Mouse (Mus musculus) forebrain, embryonic 15.5 days (tissue): ENCODE measurements at regions not wholly inside any gene's neighbourhood (a gene's known extent, or its start where the extent isn't known, plus 50 kb on each side); places are given as distances from the start of the nearest gene placed in this dataset.
A peak's percentile ranks its signal among the peaks of the same experiment; 100 is the strongest.

Source experiments
- ATAC-seq: fragments of 200-750 bp; cut with Nextera tagmentation; replicated peaks from 2 replicates; pipeline ENCODE4 v1.8.0; 2017; ENCODE audit warnings: mild to moderate bottlenecking, moderate TSS enrichment, moderate library complexity
- H3K27ac ChIP-seq: fragments of 300-500 bp; sonication (generic); replicated peaks from 2 replicates; pipeline ENCODE4 v1.5.1; 2015; ENCODE audit warnings: mild to moderate bottlenecking, inconsistent platforms
- H3K27me3 ChIP-seq: fragments of 300-500 bp; sonication (generic); 2 replicates; pipeline ENCODE4 v1.6.1; 2015; ENCODE audit warnings: inconsistent platforms
- H3K36me3 ChIP-seq: fragments of 300-500 bp; sonication (generic); 2 replicates; pipeline ENCODE4 v1.6.1; 2015; ENCODE audit warnings: mild to moderate bottlenecking, inconsistent platforms
- H3K4me1 ChIP-seq: fragments of 300-500 bp; sonication (generic); 2 replicates; pipeline ENCODE4 v1.6.1; 2015; ENCODE audit warnings: inconsistent platforms
- H3K4me2 ChIP-seq: fragments of 300-500 bp; sonication (generic); replicated peaks from 2 replicates; pipeline ENCODE4 v1.6.1; 2015; ENCODE audit warnings: mild to moderate bottlenecking, inconsistent platforms
- H3K4me3 ChIP-seq: fragments of 300-500 bp; sonication (generic); 2 replicates; pipeline ENCODE4 v1.5.1; 2015; ENCODE audit warnings: mild to moderate bottlenecking, inconsistent platforms
- H3K9ac ChIP-seq: fragments of 300-500 bp; sonication (generic); replicated peaks from 2 replicates; pipeline ENCODE4 v1.6.1; 2015; ENCODE audit warnings: mild to moderate bottlenecking, inconsistent platforms
- H3K9me3 ChIP-seq: fragments of 300-500 bp; sonication (generic); 2 replicates; pipeline ENCODE4 v1.6.1; 2016; ENCODE audit warnings: inconsistent platforms
- WGBS: fragments of 180-500 bp; shearing (Covaris S2); methylation state at CpG from one replicate; pipeline ENCODE4 v1.1.7; 2015; ENCODE audit warnings: mixed read lengths; 5-methylcytosine and 5-hydroxymethylcytosine counted together

- no peak overlapping the region for H3K4me2 ChIP-seq
- H3K9ac ChIP-seq = no peak overlapping the region
- H3K36me3 ChIP-seq = no peaks in the 10 kb centered on the region
- ATAC-seq = no peak
- H3K9me3 ChIP-seq = no peaks in the 10 kb centered on the region
- H3K27me3 ChIP-seq = no peaks in the 10 kb centered on the region
- H3K4me3 ChIP-seq = no peak overlapping the region
- no peaks in the 10 kb centered on the region for H3K4me1 ChIP-seq
- WGBS = 69% methylated on average over 5 of the region's 5 CpGs
- H3K27ac ChIP-seq = no peak overlapping the region
Measured at GRCm38 (mm10) chr6:126345221-126345620, 178.5 kb upstream of the Ntf3 start.

- no peak overlapping the region for H3K9ac ChIP-seq
- peak; percentile 90 for ATAC-seq
- H3K27ac ChIP-seq = peak overlapping the region; percentile 69
Measured at GRCm38 (mm10) chr6:126340098-126340610, 173.4 kb upstream of the Ntf3 start.

DNA sequence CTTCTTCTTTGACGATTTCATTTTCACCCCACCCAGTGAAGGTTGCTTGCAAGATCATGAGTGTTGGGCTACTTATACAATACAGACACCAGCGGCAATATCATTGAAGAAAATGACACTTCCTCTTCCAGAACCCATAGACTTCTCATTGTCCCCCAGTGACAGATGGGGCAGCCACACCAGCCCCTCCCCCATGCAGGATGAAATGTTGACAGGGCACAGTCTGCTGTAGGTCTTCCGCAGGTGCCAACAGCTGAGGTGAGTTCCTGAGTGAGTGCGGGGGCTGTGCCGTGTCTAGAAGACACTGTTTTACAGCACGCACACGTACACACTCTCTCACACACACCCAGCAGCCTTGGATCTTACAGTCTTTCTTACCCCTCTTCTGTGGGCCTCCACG, 171.0 kb upstream of the Ntf3 start:
- 89% methylated on average over 8 of the region's 8 CpGs for WGBS
- ATAC-seq = no peak

More at GRCm38 (mm10) chr6:126340098-126340610, 173.4 kb upstream of the Ntf3 start:
- 37% methylated on average over 10 of the region's 10 CpGs for WGBS
- no peaks in the 10 kb centered on the region for H3K9me3 ChIP-seq
- no peaks in the 10 kb centered on the region for H3K36me3 ChIP-seq
- 0 out of 2 replicates have a peak overlapping the region, but pooled peaks have one; percentile 8 for H3K4me2 ChIP-seq
- H3K4me1 ChIP-seq = peaks cover 5% of the 10 kb centered on the region
- H3K27me3 ChIP-seq = no peaks in the 10 kb centered on the region
- H3K4me3 ChIP-seq = no peak overlapping the region

GRCm38 (mm10) chr6:126334258-126334657, 167.5 kb upstream of the Ntf3 start:
- peak; percentile 73 for ATAC-seq
- H3K9ac ChIP-seq = no peak overlapping the region
- H3K27me3 ChIP-seq = no peaks in the 10 kb centered on the region
- 56% methylated on average over 8 of the region's 8 CpGs for WGBS
- no peak overlapping the region for H3K4me2 ChIP-seq
- 0 out of 2 replicates have a peak, but pooled peaks cover 10% of the 10 kb centered on the region for H3K4me1 ChIP-seq
- no peaks in the 10 kb centered on the region for H3K36me3 ChIP-seq
- H3K9me3 ChIP-seq = no peaks in the 10 kb centered on the region
- H3K4me3 ChIP-seq = no peak overlapping the region
- no peak overlapping the region for H3K27ac ChIP-seq

More for the DNA sequence above, 171.0 kb upstream of the Ntf3 start:
- Histone ChIP-seq H3K4me2 (no peak overlapping the region), H3K27ac (no peak overlapping the region), H3K4me1 (peaks cover 15% of the 10 kb centered on the region), H3K36me3 (no peaks in the 10 kb centered on the region), H3K9me3 (no peaks in the 10 kb centered on the region), H3K27me3 (no peaks in the 10 kb centered on the region), H3K9ac (no peak overlapping the region), H3K4me3 (no peak overlapping the region)

- H3K27me3 ChIP-seq = no peaks in the 10 kb centered on the region
- H3K27ac ChIP-seq = no peak overlapping the region
- no peak for ATAC-seq
- H3K4me1 ChIP-seq = no peaks in the 10 kb centered on the region
- no peaks in the 10 kb centered on the region for H3K9me3 ChIP-seq
- no peak overlapping the region for H3K4me2 ChIP-seq
- no peak overlapping the region for H3K9ac ChIP-seq
- 78% methylated on average over 2 of the region's 2 CpGs for WGBS
- no peaks in the 10 kb centered on the region for H3K36me3 ChIP-seq
- H3K4me3 ChIP-seq = no peak overlapping the region
Measured at GRCm38 (mm10) chr6:126327187-126327586, 160.5 kb upstream of the Ntf3 start.

GRCm38 (mm10) chr6:126318523-126318922, 151.8 kb upstream of the Ntf3 start:
- no peak overlapping the region for H3K9ac ChIP-seq
- no peak for ATAC-seq
- H3K4me2 ChIP-seq = no peak overlapping the region
- no peaks in the 10 kb centered on the region for H3K9me3 ChIP-seq
- H3K27me3 ChIP-seq = no peaks in the 10 kb centered on the region
- 68% methylated on average over 2 of the region's 2 CpGs for WGBS
- no peaks in the 10 kb centered on the region for H3K36me3 ChIP-seq
- H3K4me1 ChIP-seq = no peaks in the 10 kb centered on the region
- H3K27ac ChIP-seq = no peak overlapping the region
- H3K4me3 ChIP-seq = no peak overlapping the region

- no peak overlapping the region for H3K27ac ChIP-seq
- no peaks in the 10 kb centered on the region for H3K36me3 ChIP-seq
- no peaks in the 10 kb centered on the region for H3K27me3 ChIP-seq
- no peaks in the 10 kb centered on the region for H3K9me3 ChIP-seq
- 60% methylated on average over 3 of the region's 3 CpGs for WGBS
- H3K4me3 ChIP-seq = no peak overlapping the region
- no peak overlapping the region for H3K9ac ChIP-seq
- H3K4me1 ChIP-seq = no peaks in the 10 kb centered on the region
- H3K4me2 ChIP-seq = no peak overlapping the region
- no peak for ATAC-seq
Measured at GRCm38 (mm10) chr6:126310786-126311480, 144.2 kb upstream of the Ntf3 start.

- Histone ChIP-seq H3K27ac (no peak overlapping the region), H3K4me1 (no peaks in the 10 kb centered on the region), H3K4me2 (no peak overlapping the region), H3K27me3 (no peaks in the 10 kb centered on the region), H3K36me3 (no peaks in the 10 kb centered on the region), H3K9me3 (no peaks in the 10 kb centered on the region), H3K9ac (no peak overlapping the region), H3K4me3 (no peak overlapping the region)
- 53% methylated on average over 3 of the region's 3 CpGs for WGBS
- no peak for ATAC-seq
Measured at GRCm38 (mm10) chr6:126303086-126303485, 136.4 kb upstream of the Ntf3 start.

DNA sequence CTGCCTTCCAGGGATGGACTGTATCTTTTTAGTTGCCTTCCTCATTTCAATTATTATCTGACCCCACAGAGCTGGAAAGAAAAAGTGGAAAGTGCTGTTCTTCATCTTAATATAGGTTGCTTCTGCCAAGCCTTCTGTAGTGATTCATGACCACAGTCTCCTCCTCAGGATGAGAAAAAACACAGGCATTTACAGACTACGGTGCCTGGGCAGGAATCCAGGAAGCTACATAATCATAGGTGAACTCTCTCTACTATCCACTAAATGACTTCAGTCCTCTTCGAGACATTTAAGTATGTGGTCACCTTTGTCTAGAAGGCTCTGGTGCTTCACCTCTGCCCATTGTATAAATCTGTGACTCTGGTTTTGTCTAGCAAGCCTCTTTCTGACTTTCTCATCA, 124.9 kb upstream of the Ntf3 start:
- no peak overlapping the region for H3K9ac ChIP-seq
- H3K4me3 ChIP-seq = no peak overlapping the region
- no peak for ATAC-seq
- no peaks in the 10 kb centered on the region for H3K4me1 ChIP-seq
- no peak overlapping the region for H3K27ac ChIP-seq
- H3K27me3 ChIP-seq = no peaks in the 10 kb centered on the region
- H3K4me2 ChIP-seq = no peak overlapping the region
- H3K9me3 ChIP-seq = no peaks in the 10 kb centered on the region
- no peaks in the 10 kb centered on the region for H3K36me3 ChIP-seq
- 80% methylated on average over 2 of the region's 2 CpGs for WGBS

- H3K36me3 ChIP-seq = no peaks in the 10 kb centered on the region
- no peak for ATAC-seq
- H3K27me3 ChIP-seq = no peaks in the 10 kb centered on the region
- H3K27ac ChIP-seq = no peak overlapping the region
- no peaks in the 10 kb centered on the region for H3K4me1 ChIP-seq
- 66% methylated on average over 4 of the region's 4 CpGs for WGBS
- H3K9ac ChIP-seq = no peak overlapping the region
- H3K9me3 ChIP-seq = no peaks in the 10 kb centered on the region
- no peak overlapping the region for H3K4me2 ChIP-seq
- no peak overlapping the region for H3K4me3 ChIP-seq
Measured at GRCm38 (mm10) chr6:126287166-126287565, 120.5 kb upstream of the Ntf3 start.

GRCm38 (mm10) chr6:126286201-126286600, 119.5 kb upstream of the Ntf3 start:
- no peaks in the 10 kb centered on the region for H3K9me3 ChIP-seq
- no peaks in the 10 kb centered on the region for H3K27me3 ChIP-seq
- no peaks in the 10 kb centered on the region for H3K4me1 ChIP-seq
- no peak overlapping the region for H3K9ac ChIP-seq
- no peaks in the 10 kb centered on the region for H3K36me3 ChIP-seq
- ATAC-seq = no peak
- no peak overlapping the region for H3K4me2 ChIP-seq
- H3K27ac ChIP-seq = no peak overlapping the region
- no peak overlapping the region for H3K4me3 ChIP-seq
- WGBS = 92% methylated on average over 2 of the region's 2 CpGs

DNA sequence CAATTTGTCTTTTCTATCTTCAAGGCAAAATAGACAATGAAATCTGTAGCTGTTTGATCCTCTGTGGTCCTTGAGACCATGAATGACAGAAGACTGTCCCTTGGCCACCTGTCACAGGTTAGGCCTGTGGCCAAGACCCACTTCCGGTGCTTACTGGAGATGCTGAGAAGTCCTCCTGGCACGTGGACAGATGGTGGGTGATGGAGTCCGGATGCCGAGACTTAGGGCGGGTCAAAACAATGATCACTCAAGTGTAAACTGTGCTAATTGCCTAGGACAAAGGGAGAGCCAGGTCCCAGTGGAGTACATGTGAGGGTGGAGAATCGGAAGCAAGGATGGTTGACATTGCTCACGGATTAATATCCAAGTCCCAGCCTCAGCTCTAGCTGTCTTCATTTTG, 117.7 kb upstream of the Ntf3 start:
- H3K4me3 ChIP-seq = no peak overlapping the region
- H3K9me3 ChIP-seq = no peaks in the 10 kb centered on the region
- no peak overlapping the region for H3K9ac ChIP-seq
- H3K4me1 ChIP-seq = no peaks in the 10 kb centered on the region
- WGBS = 50% methylated on average over 7 of the region's 7 CpGs
- no peaks in the 10 kb centered on the region for H3K36me3 ChIP-seq
- no peak overlapping the region for H3K27ac ChIP-seq
- no peak overlapping the region for H3K4me2 ChIP-seq
- no peaks in the 10 kb centered on the region for H3K27me3 ChIP-seq
- no peak for ATAC-seq

GRCm38 (mm10) chr6:126280352-126280751, 113.6 kb upstream of the Ntf3 start:
- H3K4me2 ChIP-seq = no peak overlapping the region
- H3K27me3 ChIP-seq = no peaks in the 10 kb centered on the region
- no peaks in the 10 kb centered on the region for H3K36me3 ChIP-seq
- no peak overlapping the region for H3K27ac ChIP-seq
- 81% methylated on average over 3 of the region's 3 CpGs for WGBS
- no peak overlapping the region for H3K9ac ChIP-seq
- H3K9me3 ChIP-seq = no peaks in the 10 kb centered on the region
- no peak overlapping the region for H3K4me3 ChIP-seq
- no peak for ATAC-seq
- H3K4me1 ChIP-seq = no peaks in the 10 kb centered on the region
